Mouse (Mus musculus) kidney, adult 2 months (tissue): ENCODE measurements around the gene Zfp619. TPM values are rescaled to one million over a fixed set of nuclear protein-coding genes. Genes with fewer than 3 reads are reported as not detected.
"Not testable (repeated sequence)": the region's sequence is repeated elsewhere in the genome, so short reads cannot be mapped to it uniquely, and the experiment has no call there.

Experiments used
- DNase-seq: peaks from one replicate; pipeline ENCODE4 v3.0.0; 2021
- H3K27ac ChIP-seq: fragments of 200-500 bp; 2 replicates; pipeline ENCODE4 v1.5.1; 2012; ENCODE audit warnings: low read depth, low read length, control low read depth, inconsistent platforms; ENCODE audit not compliant: insufficient read depth
- H3K27me3 ChIP-seq: fragments of 200-500 bp; replicated peaks from 2 replicates; pipeline ENCODE4 v1.6.1; 2012; ENCODE audit warnings: mild to moderate bottlenecking, moderate library complexity, low read length, inconsistent platforms; ENCODE audit not compliant: control insufficient read depth, insufficient read depth
- H3K36me3 ChIP-seq: fragments of 200-500 bp; 2 replicates; pipeline ENCODE4 v1.6.1; 2012; ENCODE audit warnings: mild to moderate bottlenecking, moderate library complexity, low read length, inconsistent platforms; ENCODE audit not compliant: control insufficient read depth, insufficient read depth
- H3K4me1 ChIP-seq: fragments of 200-500 bp; 2 replicates; pipeline ENCODE4 v1.6.1; 2011; ENCODE audit warnings: low read length; ENCODE audit not compliant: control insufficient read depth, insufficient read depth
- H3K4me3 ChIP-seq: fragments of 200-500 bp; 2 replicates; pipeline ENCODE4 v1.5.1; 2011; ENCODE audit warnings: mild to moderate bottlenecking, low read depth, low read length, control low read depth; ENCODE audit not compliant: insufficient read depth
- CTCF ChIP-seq: fragments of 200-500 bp; conservative IDR thresholded peaks from 2 replicates; pipeline ENCODE4 v1.5.1; 2011; ENCODE audit warnings: low read depth, mild to moderate bottlenecking, control low read depth, low read length, moderate library complexity, mixed read lengths; ENCODE audit not compliant: insufficient read depth, insufficient read length
- POLR2A ChIP-seq: fragments of 200-500 bp; IDR thresholded peaks from one replicate; pipeline ENCODE4 v1.6.1; 2011; ENCODE audit warnings: low read depth, low read length, control low read depth
- WGBS: fragments of 180-500 bp; shearing (Covaris S2); methylation state at CpG from one replicate; pipeline ENCODE4 v1.1.7; 2018; 5-methylcytosine and 5-hydroxymethylcytosine counted together
- polyA plus RNA-seq: library from polyadenylated mRNA; depleted of rRNA; stranded (reverse); fragments of >200 nt; gene quantifications from 2 replicates; pipeline ENCODE4 v1.2.3, GENCODE M21; 2012

The Zfp619 gene
- polyA plus RNA-seq, 1 experiment: 0.52 TPM

GRCm38 (mm10) chr7:39551976-39552891 is 34.7 kb downstream of the Zfp619 start:
- 3% methylated on average over 52 of the region's 52 CpGs for WGBS
- Histone ChIP-seq H3K27me3 (no peaks in the 10 kb centered on the region), H3K4me1 (peaks cover 10% of the 10 kb centered on the region; the same call in 1 of the 2 replicates), H3K4me3 (peak overlapping the region; percentile 92), H3K27ac (peak overlapping the region; percentile 92), H3K36me3 (no peaks in the 10 kb centered on the region)
- DNase-seq: peak; percentile 98
- TF ChIP-seq POLR2A (peak; percentile 33), CTCF (no peak)

- Histone ChIP-seq H3K36me3 (no peaks in the 10 kb centered on the region), H3K27me3 (no peaks in the 10 kb centered on the region), H3K27ac (no peak overlapping the region), H3K4me1 (peaks cover 10% of the 10 kb centered on the region; the same call in 1 of the 2 replicates), H3K4me3 (peak overlapping the region; percentile 92)
- TF ChIP-seq CTCF (no peak), POLR2A (no peak)
- WGBS: 2% methylated on average over 5 of the region's 5 CpGs
- DNase-seq: peak; percentile 12
Measured at GRCm38 (mm10) chr7:39552993-39553392, 35.4 kb downstream of the Zfp619 start.

GRCm38 (mm10) chr7:39553871-39554270 is 36.3 kb downstream of the Zfp619 start:
- peak; percentile 26 for DNase-seq
- H3K27me3 ChIP-seq: no peaks in the 10 kb centered on the region
- no peak overlapping the region; the same call in 1 of the 2 replicates for H3K27ac ChIP-seq
- no peaks in the 10 kb centered on the region for H3K36me3 ChIP-seq
- H3K4me3 ChIP-seq: no peak overlapping the region
- WGBS: 48% methylated on average over 4 of the region's 4 CpGs
- TF ChIP-seq CTCF (no peak), POLR2A (no peak)
- H3K4me1 ChIP-seq: peaks cover 10% of the 10 kb centered on the region; the same call in 1 of the 2 replicates

- Histone ChIP-seq H3K4me1 (no peaks in the 10 kb centered on the region), H3K36me3 (no peaks in the 10 kb centered on the region), H3K27ac (no peak overlapping the region), H3K27me3 (no peaks in the 10 kb centered on the region; the same call in 1 of the 2 replicates), H3K4me3 (no peak overlapping the region)
- DNase-seq: no peak
- TF ChIP-seq CTCF: no peak
- no peak for TF ChIP-seq POLR2A
- 78% methylated on average over 2 of the region's 2 CpGs for WGBS
Measured at GRCm38 (mm10) chr7:39580066-39580465, 62.5 kb downstream of the Zfp619 start.

- TF ChIP-seq POLR2A: no peak
- no peak for TF ChIP-seq CTCF
- no peaks in the 10 kb centered on the region for H3K4me1 ChIP-seq
- WGBS: 94% methylated on average over 2 of the region's 2 CpGs
- no peak overlapping the region for H3K27ac ChIP-seq
- no peak for DNase-seq
- no peak overlapping the region for H3K4me3 ChIP-seq
- no peaks in the 10 kb centered on the region; the same call in 1 of the 2 replicates for H3K27me3 ChIP-seq
- no peaks in the 10 kb centered on the region for H3K36me3 ChIP-seq
Measured at GRCm38 (mm10) chr7:39580601-39581000, 63.0 kb downstream of the Zfp619 start.

GRCm38 (mm10) chr7:39586834-39587233 is 69.3 kb downstream of the Zfp619 start:
- H3K4me1 ChIP-seq, H3K27me3 ChIP-seq, H3K27ac ChIP-seq, H3K4me3 ChIP-seq, DNase-seq, H3K36me3 ChIP-seq: not testable (repeated sequence)
- WGBS: 88% methylated on average over 6 of the region's 6 CpGs

GRCm38 (mm10) chr7:39588037-39588436 is 70.5 kb downstream of the Zfp619 start:
- Histone ChIP-seq H3K27me3 (no peaks in the 10 kb centered on the region; the same call in 1 of the 2 replicates), H3K36me3 (no peaks in the 10 kb centered on the region), H3K27ac (no peak overlapping the region), H3K4me3 (no peak overlapping the region), H3K4me1 (no peaks in the 10 kb centered on the region)
- WGBS: 97% methylated on average over 1 of the region's 1 CpGs
- TF ChIP-seq CTCF (no peak), POLR2A (no peak)
- DNase-seq: no peak

- peak; percentile 12 for DNase-seq
- H3K4me1 ChIP-seq, H3K27ac ChIP-seq, H3K36me3 ChIP-seq, H3K27me3 ChIP-seq: not testable (repeated sequence)
- WGBS: 2% methylated on average over 54 of the region's 62 CpGs
- peak overlapping the region; percentile 35 for H3K4me3 ChIP-seq
Measured at GRCm38 (mm10) chr7:39588471-39589041, 71.0 kb downstream of the Zfp619 start.

- H3K27ac ChIP-seq, DNase-seq: not testable (repeated sequence)
- WGBS: 56% methylated on average over 7 of the region's 7 CpGs
Measured at GRCm38 (mm10) chr7:39589044-39589443, 71.5 kb downstream of the Zfp619 start.

More at GRCm38 (mm10) chr7:39589044-39589443, 71.5 kb downstream of the Zfp619 start:
- H3K4me1 ChIP-seq, H3K36me3 ChIP-seq, H3K27me3 ChIP-seq: not testable (repeated sequence)
- peak overlapping the region; percentile 35; the same call in 1 of the 2 replicates for H3K4me3 ChIP-seq
